Mouse (Mus musculus) midbrain, postnatal 0 days (tissue): Measurements from ENCODE around the gene Mga. TPM values are rescaled to one million over a fixed set of nuclear protein-coding genes. Genes with fewer than 3 reads are reported as not detected.
A peak's percentile ranks its signal among the peaks of the same experiment; 100 is the strongest.

Experiments used
- ATAC-seq: fragments of 200-750 bp; cut with Nextera tagmentation; 2 replicates; pipeline ENCODE4 v1.8.0; 2017; ENCODE audit warnings: moderate number of reproducible peaks, mild to moderate bottlenecking, moderate TSS enrichment, moderate library complexity; ENCODE audit not compliant: low FRiP score
- DNase-seq: peaks from one replicate; pipeline ENCODE4 v3.0.0-alpha.2; 2015; ENCODE audit warnings: low spot score
- H3K27ac ChIP-seq: fragments of 300-500 bp; sonication (generic); 2 replicates; pipeline ENCODE4 v1.5.1; 2014; ENCODE audit warnings: low read depth, mild to moderate bottlenecking, low read length, mixed read lengths
- H3K27me3 ChIP-seq: fragments of 300-500 bp; sonication (generic); 2 replicates; pipeline ENCODE4 v1.6.1; 2014; ENCODE audit warnings: low read length, control low read depth, mixed read lengths; ENCODE audit not compliant: insufficient read depth
- H3K36me3 ChIP-seq: fragments of 300-500 bp; sonication (generic); 2 replicates; pipeline ENCODE4 v1.6.1; 2014; ENCODE audit warnings: low read length, control low read depth, mixed read lengths; ENCODE audit not compliant: insufficient read depth
- H3K4me1 ChIP-seq: fragments of 300-500 bp; sonication (generic); 2 replicates; pipeline ENCODE4 v1.6.1; 2014; ENCODE audit warnings: mild to moderate bottlenecking, control low read depth, antibody characterized with exemption, low read length, mixed read lengths; ENCODE audit not compliant: insufficient read depth
- H3K4me2 ChIP-seq: fragments of 300-500 bp; sonication (generic); 2 replicates; pipeline ENCODE4 v1.6.1; 2014; ENCODE audit warnings: low read depth, mild to moderate bottlenecking, low read length, mixed read lengths; ENCODE audit not compliant: poor library complexity, severe bottlenecking
- H3K4me3 ChIP-seq: fragments of 300-500 bp; sonication (generic); 2 replicates; pipeline ENCODE4 v1.5.1; 2014; ENCODE audit warnings: low read depth, mild to moderate bottlenecking, low read length, moderate library complexity
- H3K9ac ChIP-seq: fragments of 300-500 bp; sonication (generic); replicated peaks from 2 replicates; pipeline ENCODE4 v1.6.1; 2014; ENCODE audit warnings: mild to moderate bottlenecking, low read length, moderate library complexity, mixed read lengths; ENCODE audit not compliant: poor library complexity, severe bottlenecking
- H3K9me3 ChIP-seq: fragments of 300-500 bp; sonication (generic); 2 replicates; pipeline ENCODE4 v1.6.1; 2016; ENCODE audit warnings: low read length, control low read depth
- CTCF ChIP-seq: IDR thresholded peaks from 2 replicates; pipeline ENCODE4 v1.5.1; 2016; ENCODE audit warnings: antibody characterized with exemption, mild to moderate bottlenecking
- WGBS: fragments of 180-500 bp; shearing (Covaris S2); extraction: QIAGEN DNeasy Blood & Tissue Kit; methylation state at CpG from one replicate; pipeline ENCODE4 v1.1.7; 2014; 5-methylcytosine and 5-hydroxymethylcytosine counted together
- microRNA-seq: library from miRNA; unstranded; fragments of <30 nt; microRNA quantifications from one replicate; pipeline ENCODE4, GENCODE M21; 2016; ENCODE audit warnings: borderline number of aligned reads
- polyA plus RNA-seq: library from polyadenylated mRNA; unstranded; fragments of >200 nt; fragmentation: Nextera tagmentation; extraction: Ambion mirVana; gene quantifications from 2 replicates; pipeline ENCODE4 v1.2.1, GENCODE M21; 2015
- total RNA-seq: library from RNA; depleted of rRNA; stranded (reverse); fragments of >200 nt; gene quantifications from 2 replicates; pipeline ENCODE4 v1.2.3, GENCODE M21; 2014; rRNA removed

The Mga gene
- total and polyA plus RNA-seq, 2 experiments from 2014 or later, result 16.2 to 75.1 TPM

DNA sequence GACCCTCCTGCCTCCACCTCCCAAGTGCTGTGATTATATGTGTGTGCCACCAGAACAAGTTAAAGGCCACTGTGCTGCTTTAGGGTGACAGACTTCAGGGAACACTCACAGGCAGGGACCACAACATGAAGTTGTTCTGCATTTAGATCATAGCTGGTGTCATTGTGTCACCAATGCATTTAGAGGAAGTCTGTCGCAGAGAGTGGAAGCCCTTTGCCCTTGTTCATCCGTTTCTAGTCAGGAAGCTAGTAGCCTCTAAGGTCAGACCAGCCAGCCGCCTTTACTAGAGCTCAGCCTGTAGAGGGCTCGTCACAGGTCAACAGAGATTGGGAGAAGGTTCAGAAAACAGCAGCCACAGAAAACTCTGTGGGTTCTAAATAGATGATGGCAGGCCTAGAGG, 111.6 kb downstream of the Mga start:
- H3K9me3 ChIP-seq, result no peaks in the 10 kb centered on the region
- H3K9ac ChIP-seq, result no peak overlapping the region
- WGBS, result 76% methylated on average over 4 of the region's 4 CpGs
- H3K27ac ChIP-seq, result no peak overlapping the region
- DNase-seq (no peak), ATAC-seq (no peak)
- no peaks in the 10 kb centered on the region for H3K4me1 ChIP-seq
- peaks cover 17% of the 10 kb centered on the region for H3K36me3 ChIP-seq
- no peak overlapping the region for H3K4me2 ChIP-seq
- no peak for TF ChIP-seq CTCF
- H3K4me3 ChIP-seq, result no peak overlapping the region
- no peaks in the 10 kb centered on the region for H3K27me3 ChIP-seq

DNA sequence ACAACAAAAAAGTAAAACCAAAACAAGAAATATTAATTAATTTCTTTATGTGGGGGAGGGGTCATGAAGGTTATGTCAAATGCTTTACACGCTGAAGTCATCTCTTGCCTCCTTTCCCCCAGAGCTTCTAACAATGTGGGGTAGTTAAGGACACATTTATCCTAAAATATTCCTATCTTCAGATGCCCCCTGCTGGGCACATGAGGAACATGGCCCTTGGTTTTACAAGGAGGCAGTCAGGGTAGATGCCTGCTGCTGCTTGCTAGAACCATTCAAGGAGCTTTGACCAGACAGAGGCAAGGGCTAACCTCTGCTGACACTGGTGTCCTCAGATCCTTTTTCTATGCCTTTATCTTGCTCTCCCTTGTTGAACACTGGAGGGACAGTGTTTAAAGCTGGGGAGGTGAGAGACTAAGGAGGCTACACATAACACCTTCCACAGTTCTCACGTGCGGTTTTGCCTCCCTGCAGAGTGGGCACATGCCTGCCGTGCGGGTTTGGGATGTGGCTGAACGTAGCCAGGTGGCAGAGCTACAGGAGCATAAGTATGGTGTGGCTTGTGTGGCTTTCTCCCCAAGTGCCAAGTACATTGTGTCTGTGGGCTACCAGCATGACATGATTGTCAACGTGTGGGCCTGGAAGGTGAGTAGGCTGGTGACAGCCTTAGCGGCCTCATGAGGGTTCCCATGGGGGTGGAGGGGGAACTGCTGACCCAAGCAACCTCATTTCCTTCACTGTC, 114.6 kb downstream of the Mga start:
- no peak for ATAC-seq
- peak; percentile 77 for TF ChIP-seq CTCF
- no peaks in the 10 kb centered on the region for H3K4me1 ChIP-seq
- H3K27ac ChIP-seq, result no peak overlapping the region
- H3K9me3 ChIP-seq, result no peaks in the 10 kb centered on the region
- peaks cover 32% of the 10 kb centered on the region for H3K36me3 ChIP-seq
- no peak overlapping the region for H3K9ac ChIP-seq
- H3K27me3 ChIP-seq, result no peaks in the 10 kb centered on the region
- H3K4me3 ChIP-seq, result no peak overlapping the region
- H3K4me2 ChIP-seq, result no peak overlapping the region
- DNase-seq, result peak; percentile 63
- WGBS, result 77% methylated on average over 8 of the region's 8 CpGs

DNA sequence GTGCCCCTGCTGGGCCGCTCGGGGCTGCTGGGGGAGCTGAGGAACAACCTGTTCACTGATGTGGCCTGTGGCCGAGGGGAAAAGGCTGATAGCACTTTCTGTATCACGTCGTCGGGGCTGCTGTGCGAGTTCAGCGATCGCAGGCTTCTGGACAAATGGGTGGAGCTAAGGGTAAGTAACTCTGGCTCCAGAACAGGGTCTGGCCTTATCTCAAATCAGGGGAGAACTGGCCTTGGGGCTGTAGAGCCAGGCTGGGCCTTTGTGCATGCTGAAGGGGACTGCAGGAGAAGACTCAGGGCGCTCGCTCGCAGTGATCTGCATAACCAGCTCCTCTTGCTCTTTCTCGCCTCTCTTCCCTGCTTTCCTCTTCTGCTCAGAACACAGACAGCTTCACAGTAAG, 115.9 kb downstream of the Mga start:
- Histone ChIP-seq H3K9me3 (no peaks in the 10 kb centered on the region), H3K27me3 (no peaks in the 10 kb centered on the region), H3K4me3 (no peak overlapping the region), H3K4me2 (no peak overlapping the region), H3K27ac (no peak overlapping the region), H3K36me3 (peaks cover 43% of the 10 kb centered on the region), H3K9ac (no peak overlapping the region), H3K4me1 (no peaks in the 10 kb centered on the region)
- WGBS, result 89% methylated on average over 13 of the region's 13 CpGs
- ATAC-seq, result no peak
- no peak for DNase-seq
- TF ChIP-seq CTCF, result no peak

DNA sequence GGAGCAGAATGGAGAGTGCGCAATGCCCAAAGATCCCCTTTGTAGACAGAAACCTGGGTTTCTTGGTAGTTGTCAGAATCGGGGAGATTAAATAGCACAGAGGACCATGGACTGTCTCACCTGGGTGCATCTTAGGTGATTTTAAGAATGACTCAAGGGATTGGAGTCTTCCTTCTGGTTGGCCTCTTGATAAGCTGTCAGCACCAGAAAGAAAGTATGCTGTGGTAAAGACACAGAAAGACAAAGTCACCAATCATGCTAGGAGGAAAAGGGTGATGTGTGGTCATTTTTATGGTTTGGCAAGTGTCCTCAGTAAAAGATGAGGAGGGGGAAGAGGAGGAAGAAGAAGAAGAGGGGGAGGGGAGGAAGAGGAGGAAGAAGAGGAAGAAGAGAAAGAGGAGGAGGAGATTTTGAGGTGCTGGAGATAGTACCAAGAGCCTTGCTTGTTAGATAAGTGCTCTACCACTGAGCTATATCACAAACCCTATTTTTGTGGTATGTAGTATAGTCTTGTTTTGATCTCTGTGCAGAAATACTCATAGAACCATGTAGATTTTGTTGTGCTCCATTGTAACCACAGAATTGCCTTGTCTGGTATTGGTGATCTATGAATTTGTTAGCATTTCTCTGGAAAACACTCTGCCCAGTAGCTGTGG, 116.9 kb downstream of the Mga start:
- Histone ChIP-seq H3K27ac (no peak overlapping the region), H3K4me1 (no peaks in the 10 kb centered on the region), H3K4me3 (no peak overlapping the region), H3K9me3 (no peaks in the 10 kb centered on the region), H3K27me3 (no peaks in the 10 kb centered on the region), H3K4me2 (no peak overlapping the region), H3K9ac (no peak overlapping the region), H3K36me3 (peaks cover 54% of the 10 kb centered on the region)
- no peak for TF ChIP-seq CTCF
- 93% methylated on average over 2 of the region's 2 CpGs for WGBS
- ATAC-seq (no peak), DNase-seq (no peak)

GRCm38 (mm10) chr2:120015882-120016281, 118.9 kb downstream of the Mga start:
- no peaks in the 10 kb centered on the region for H3K4me1 ChIP-seq
- no peak for ATAC-seq
- no peak overlapping the region for H3K4me3 ChIP-seq
- no peaks in the 10 kb centered on the region for H3K27me3 ChIP-seq
- TF ChIP-seq CTCF, result no peak
- no peak for DNase-seq
- H3K9me3 ChIP-seq, result no peaks in the 10 kb centered on the region
- WGBS, result 90% methylated on average over 4 of the region's 4 CpGs
- no peak overlapping the region for H3K9ac ChIP-seq
- H3K4me2 ChIP-seq, result no peak overlapping the region
- H3K27ac ChIP-seq, result no peak overlapping the region
- H3K36me3 ChIP-seq, result peaks cover 72% of the 10 kb centered on the region

DNA sequence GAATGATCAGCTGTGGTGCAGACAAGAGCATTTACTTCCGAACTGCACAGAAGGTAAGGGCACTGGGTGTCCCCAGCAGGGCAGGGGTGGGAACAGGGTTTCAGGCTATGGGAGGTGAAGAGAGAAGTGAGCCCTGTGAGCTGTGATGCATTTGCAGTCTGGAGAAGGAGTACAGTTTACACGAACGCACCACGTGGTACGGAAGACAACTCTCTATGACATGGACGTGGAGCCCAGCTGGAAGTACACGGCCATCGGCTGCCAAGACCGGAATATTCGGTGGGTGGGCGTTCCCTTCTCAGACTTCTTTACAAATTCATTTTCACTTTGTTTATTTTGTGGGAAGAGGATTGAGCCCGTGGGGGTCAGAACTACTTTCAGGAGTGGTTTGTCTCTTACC, 120.6 kb downstream of the Mga start:
- DNase-seq (no peak), ATAC-seq (no peak)
- H3K9me3 ChIP-seq, result no peaks in the 10 kb centered on the region
- no peaks in the 10 kb centered on the region for H3K4me1 ChIP-seq
- H3K27me3 ChIP-seq, result no peaks in the 10 kb centered on the region
- no peak overlapping the region for H3K9ac ChIP-seq
- no peak overlapping the region for H3K4me3 ChIP-seq
- WGBS, result 85% methylated on average over 12 of the region's 12 CpGs
- H3K27ac ChIP-seq, result no peak overlapping the region
- peaks cover 86% of the 10 kb centered on the region for H3K36me3 ChIP-seq
- no peak overlapping the region for H3K4me2 ChIP-seq
- TF ChIP-seq CTCF, result no peak

Small RNA genes within 50 kb of the gene (microRNA-seq; reads per million reads assigned to microRNA genes)
- gene Mir7665, result not detected

Other genes with a start within 250 kb of the Mga start
- 17.6 and 18.1 TPM in 2 replicates for gene Ndufaf1, start 234.4 kb upstream of the Mga start, total RNA-seq
- 43.6 and 44.1 TPM in 2 replicates for gene Ndufaf1, start 234.4 kb upstream of the Mga start, polyA plus RNA-seq
- gene Rtf1, start 222.2 kb upstream of the Mga start, total RNA-seq, result 24.4 and 27.0 TPM in 2 replicates
- gene Rtf1, start 222.2 kb upstream of the Mga start, polyA plus RNA-seq, result 58.3 and 76.3 TPM in 2 replicates
- gene Itpka, start 154.9 kb upstream of the Mga start, total RNA-seq, result 0.42 and 3.4 TPM in 2 replicates
- gene Itpka, start 154.9 kb upstream of the Mga start, polyA plus RNA-seq, result 0.50 and 0.57 TPM in 2 replicates
- 8.1 and 9.9 TPM in 2 replicates for gene Ltk, start 136.8 kb upstream of the Mga start, total RNA-seq
- gene Ltk, start 136.8 kb upstream of the Mga start, polyA plus RNA-seq, result 2.7 and 3.2 TPM in 2 replicates
- gene Rpap1, start 109.7 kb upstream of the Mga start, total RNA-seq, result 16.0 and 20.5 TPM in 2 replicates
- gene Rpap1, start 109.7 kb upstream of the Mga start, polyA plus RNA-seq, result 11.1 and 11.4 TPM in 2 replicates
- 66.3 and 72.0 TPM in 2 replicates for gene Tyro3, start 99.5 kb upstream of the Mga start, total RNA-seq
- 21.3 and 21.8 TPM in 2 replicates for gene Tyro3, start 99.5 kb upstream of the Mga start, polyA plus RNA-seq
- 54.2 and 64.6 TPM in 2 replicates for gene Mapkbp1, start 75.5 kb downstream of the Mga start, total RNA-seq
- 7.1 and 7.4 TPM in 2 replicates for gene Mapkbp1, start 75.5 kb downstream of the Mga start, polyA plus RNA-seq
- 4.9 and 11.7 TPM in 2 replicates for gene Jmjd7, start 130.3 kb downstream of the Mga start, total RNA-seq
- gene Jmjd7, start 130.3 kb downstream of the Mga start, polyA plus RNA-seq, result 13.6 and 13.7 TPM in 2 replicates
- 3.7 and 6.6 TPM in 2 replicates for gene Gm28042, start 130.3 kb downstream of the Mga start, total RNA-seq
- gene Gm28042, start 130.3 kb downstream of the Mga start, polyA plus RNA-seq, result 0.98 and 2.5 TPM in 2 replicates
- gene Pla2g4b, start 136.2 kb downstream of the Mga start, total RNA-seq, result 4.9 and 9.2 TPM in 2 replicates
- 0.20 and 0.34 TPM in 2 replicates for gene Pla2g4b, start 136.2 kb downstream of the Mga start, polyA plus RNA-seq